Mouse (Mus musculus): ENCODE measurements around the gene Notch2.

DNA sequence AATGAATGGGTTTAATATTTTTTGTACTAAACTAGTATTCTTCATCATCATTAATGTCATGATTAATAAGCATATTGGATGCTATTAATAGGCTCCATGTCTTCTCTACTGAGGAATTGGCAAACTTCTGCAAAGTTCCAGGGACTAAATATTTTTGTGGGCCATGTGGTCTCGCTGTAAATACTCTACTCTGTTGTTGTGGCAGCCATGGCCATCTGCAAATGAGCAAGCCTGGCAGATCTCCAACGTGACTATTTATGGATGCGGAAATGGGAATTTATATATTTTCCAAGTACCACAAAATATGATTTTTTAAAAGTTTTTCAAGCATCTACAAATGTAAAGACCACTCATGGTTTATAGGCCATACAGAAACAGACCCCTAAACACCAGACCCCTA lies 54.1 kb downstream of the Notch2 start:
- TF ChIP-seq CTCF (conservative IDR thresholded peaks at IDR 0.05; ENCODE audit: insufficient read depth, insufficient read length, low read depth, low read length) (no peak), POLR2A (IDR thresholded peaks at IDR 0.05; ENCODE audit: low read depth, low read length) (no peak)

All from kidney, adult 2 months (tissue).